Mouse (Mus musculus): ENCODE measurements around the gene Eef2kmt.
A peak's percentile ranks its signal among the peaks of the same experiment; 100 is the strongest.
"Not testable (repeated sequence)": the region's sequence is repeated elsewhere in the genome, so short reads cannot be mapped to it uniquely, and the experiment has no call there.

The Eef2kmt gene

GRCm38 (mm10) chr16:5255779-5256496 is at the start of gene Eef2kmt:
Gene Eef2kmt, minus strand, starts transcription at chr16:5255983.
- peak; percentile 100 for DNase-seq

- DNase-seq: no peak
Measured at GRCm38 (mm10) chr16:5295238-5295637, 39.5 kb upstream of the Eef2kmt start.

DNA sequence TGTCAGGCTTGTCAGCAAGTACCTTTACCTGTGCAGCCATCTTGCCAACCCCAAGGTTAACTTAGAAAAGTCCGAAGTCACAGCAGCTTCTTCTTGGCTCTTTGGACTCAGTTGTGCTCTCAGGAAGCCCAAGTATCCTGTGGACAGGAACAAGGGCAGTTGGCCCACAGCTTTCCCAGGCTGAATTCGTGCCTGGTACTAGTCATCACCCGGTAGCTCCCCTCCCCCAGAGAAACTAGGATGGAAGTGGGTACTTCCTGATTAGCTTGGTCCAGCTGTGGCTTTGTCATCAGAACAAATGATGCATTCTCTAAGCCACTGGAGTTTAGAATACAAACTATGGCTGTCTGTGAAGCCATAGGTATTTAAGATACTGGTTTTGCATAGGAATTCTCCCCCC is 29.6 kb upstream of the Eef2kmt start:
- DNase-seq: no peak

- no peak for DNase-seq
Measured at GRCm38 (mm10) chr16:5282686-5283085, 26.9 kb upstream of the Eef2kmt start.

DNA sequence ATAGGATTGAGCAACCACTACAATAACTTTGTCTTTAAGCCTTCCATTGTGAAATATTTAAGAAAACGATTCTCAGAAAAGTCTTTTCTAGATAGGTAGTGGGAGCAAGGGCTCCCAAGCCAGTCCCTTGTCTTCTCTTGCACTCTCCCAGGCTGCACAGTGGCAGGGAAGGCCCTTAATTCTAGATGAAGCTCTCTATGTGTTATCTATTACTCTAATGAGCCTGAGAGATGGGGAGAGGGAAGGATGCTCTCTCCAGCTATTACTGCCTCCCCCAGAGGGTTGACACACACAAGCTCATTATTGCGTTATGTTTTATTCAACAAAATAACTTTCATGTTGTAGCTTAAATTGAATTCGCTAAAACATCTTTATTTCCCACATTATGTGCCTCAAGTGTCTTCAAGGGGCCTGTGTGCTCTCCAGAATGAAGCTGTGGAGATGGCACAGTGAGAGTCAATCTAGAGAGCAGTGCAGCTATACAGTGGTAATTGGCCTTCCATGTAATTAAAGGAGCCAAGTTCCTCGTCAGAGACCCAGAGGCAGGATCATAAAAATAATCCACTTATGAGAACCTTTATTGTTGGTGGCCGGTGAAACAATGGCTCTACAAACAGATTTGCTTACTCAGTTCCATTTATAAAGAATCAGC is 23.9 kb upstream of the Eef2kmt start:
- DNase-seq: no peak

DNA sequence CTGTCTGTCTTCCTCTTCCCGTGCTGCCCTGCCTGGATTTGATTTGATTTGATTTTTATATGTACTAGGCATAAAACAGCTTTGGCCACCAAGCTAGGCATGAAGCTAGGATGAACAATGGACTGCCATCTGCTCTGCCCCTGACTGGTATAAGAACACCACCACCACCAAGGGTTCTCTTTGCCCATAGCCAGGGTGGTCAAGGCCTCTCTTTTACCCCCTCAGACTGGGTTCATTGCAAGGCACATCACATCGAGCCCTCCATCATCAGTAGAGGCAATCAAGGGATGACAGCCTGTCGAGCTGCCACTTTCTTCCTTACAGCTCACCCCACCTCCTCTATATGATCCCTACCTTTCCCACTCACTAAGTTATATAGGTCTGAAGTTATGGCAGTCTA is 16.6 kb upstream of the Eef2kmt start:
- no peak for DNase-seq

DNA sequence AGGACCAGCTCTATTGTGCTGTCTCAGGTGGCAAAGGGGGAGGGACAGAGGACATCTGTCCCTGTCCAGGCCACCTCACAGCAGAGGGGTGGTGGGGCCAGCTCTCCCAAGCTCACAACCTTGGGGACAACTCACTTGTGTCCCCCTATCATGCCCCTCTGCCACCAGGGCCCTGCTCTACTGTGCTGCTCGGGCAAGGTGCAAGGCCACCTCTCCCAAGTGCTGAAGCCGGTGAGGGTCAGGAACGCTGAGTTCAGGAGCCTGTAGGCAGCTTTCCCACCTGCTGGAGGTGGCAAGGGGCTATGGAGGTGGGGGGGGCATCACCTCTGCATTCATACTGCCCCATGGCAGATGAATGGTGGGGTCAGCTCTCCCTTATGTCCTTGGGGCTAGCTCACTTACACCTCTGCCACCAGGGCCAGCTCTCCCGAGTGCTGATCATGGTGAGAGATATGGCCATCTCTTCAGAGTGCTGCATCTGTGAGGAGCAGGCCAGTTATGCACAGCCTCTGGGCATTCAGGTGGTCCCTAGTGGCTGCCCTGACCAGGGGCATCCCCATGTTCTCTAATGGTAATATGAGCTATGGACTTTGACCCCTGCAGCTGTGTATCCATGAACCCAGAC is 15.7 kb upstream of the Eef2kmt start:
- DNase-seq: no peak

- DNase-seq: no peak
Measured at GRCm38 (mm10) chr16:5263926-5264325, 8.1 kb upstream of the Eef2kmt start.

GRCm38 (mm10) chr16:5263156-5263555 is 7.4 kb upstream of the Eef2kmt start:
- no peak for DNase-seq

- peak; percentile 10 for DNase-seq
Measured at GRCm38 (mm10) chr16:5255081-5255740, 572 bp downstream of the Eef2kmt start.

GRCm38 (mm10) chr16:5254346-5255025 is 1.3 kb downstream of the Eef2kmt start:
- peak; percentile 82 for DNase-seq

DNA sequence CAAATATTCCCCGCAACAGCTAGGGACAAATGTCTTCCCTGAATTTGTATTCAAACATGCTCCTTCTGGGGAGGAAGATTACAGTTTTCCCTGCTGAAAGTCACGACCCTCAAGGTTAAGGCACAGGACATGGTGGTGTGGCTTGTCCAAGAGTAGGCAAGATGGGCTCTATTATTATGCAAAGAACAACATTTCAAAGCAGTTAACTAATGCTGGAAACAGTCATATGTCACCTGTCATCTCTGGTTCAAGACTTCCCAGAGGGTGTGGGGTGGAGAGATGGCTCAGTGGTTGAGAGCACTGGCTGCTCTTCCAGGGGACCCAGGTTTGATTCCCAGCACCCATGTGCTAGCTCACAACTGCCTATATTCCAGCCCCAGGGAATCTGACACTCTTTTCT is 3.5 kb downstream of the Eef2kmt start:
- no peak for DNase-seq

DNA sequence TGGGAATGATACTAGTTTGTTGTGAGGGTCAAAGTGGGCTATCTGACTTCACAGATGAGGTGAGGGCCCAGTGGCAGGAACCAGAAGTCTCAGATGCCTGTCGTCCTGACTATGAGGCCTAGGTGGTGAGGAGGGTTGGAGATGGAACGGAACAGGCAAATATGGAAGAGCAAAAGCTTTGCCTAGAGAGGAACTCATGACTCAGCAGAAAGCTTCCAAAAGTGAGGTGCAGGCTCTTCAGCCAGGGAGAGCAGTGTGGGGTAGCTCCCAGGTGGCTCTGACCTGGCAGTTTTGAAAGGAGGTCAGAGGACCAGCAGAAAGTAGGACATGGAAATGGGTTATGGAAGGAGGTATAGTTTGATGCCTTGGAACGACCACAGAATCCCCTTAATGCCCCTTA is 4.9 kb downstream of the Eef2kmt start:
- no peak for DNase-seq

DNA sequence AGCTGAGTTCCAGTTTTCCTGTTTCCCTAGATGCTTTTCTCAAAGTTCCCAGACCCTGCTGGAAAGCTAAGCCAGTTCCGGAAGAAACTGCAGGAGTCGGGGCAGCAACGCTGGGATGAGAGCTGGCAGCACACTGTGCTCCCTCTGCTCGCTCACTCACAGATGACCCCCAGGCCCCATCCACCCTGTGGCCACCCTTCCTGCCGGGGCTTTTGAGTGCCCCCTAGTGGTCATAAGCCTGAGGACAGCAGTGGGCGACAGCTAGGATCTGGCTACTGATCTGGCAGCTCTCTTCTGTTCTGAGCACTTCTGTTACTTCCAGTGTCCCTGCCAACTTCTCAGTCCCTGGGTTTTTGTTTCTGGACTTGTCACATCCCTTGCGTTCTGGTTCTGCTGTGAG is 11.4 kb downstream of the Eef2kmt start:
- peak; percentile 78 for DNase-seq

DNA sequence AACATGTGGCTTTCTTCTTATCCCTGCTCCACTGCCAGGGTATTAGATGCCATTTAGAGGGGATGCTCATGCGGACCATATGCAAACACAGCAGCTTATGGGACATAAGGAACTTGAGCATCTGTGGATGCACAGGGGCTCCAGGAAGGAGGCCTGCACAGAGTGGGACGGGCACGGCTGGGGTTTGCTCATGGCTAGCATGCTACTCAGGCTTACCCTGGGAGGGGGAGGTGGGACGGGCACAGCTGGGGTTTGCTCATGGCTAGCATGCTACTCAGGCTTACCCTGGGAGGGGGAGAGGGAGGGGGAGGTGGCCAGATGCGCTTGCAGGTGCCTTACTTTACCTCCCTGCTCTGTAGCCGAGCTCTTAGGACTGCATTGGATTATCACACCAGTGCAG is 12.9 kb downstream of the Eef2kmt start:
- DNase-seq: no peak

- DNase-seq: no peak
Measured at GRCm38 (mm10) chr16:5242355-5242754, 13.4 kb downstream of the Eef2kmt start.

- DNase-seq: peak; percentile 97
Measured at GRCm38 (mm10) chr16:5233418-5234313, 22.1 kb downstream of the Eef2kmt start, which contains the start of gene Alg1. Gene Alg1, plus strand, starts transcription at chr16:5233621.

- no peak for DNase-seq
Measured at GRCm38 (mm10) chr16:5232982-5233381, 22.8 kb downstream of the Eef2kmt start.

DNA sequence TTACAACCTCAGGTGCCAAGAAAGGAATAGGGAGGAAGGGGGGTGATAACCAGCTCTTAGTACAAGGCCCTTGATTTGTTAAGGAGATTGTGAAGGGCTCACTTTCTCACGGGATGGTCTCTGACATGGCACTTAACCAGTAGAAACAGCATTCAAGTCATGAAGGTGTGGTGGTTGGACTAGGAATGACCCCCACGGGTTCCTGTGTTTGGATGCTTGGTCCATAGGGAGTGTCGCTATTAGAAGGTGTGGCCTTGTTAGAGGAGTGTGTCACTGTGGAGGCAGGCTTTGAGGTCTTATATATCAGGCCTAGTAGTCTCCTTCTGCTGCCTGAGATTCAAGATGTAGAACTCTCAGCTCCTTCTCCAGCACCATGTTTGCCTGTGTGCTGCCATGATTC is 27.7 kb downstream of the Eef2kmt start:
- not testable (repeated sequence) for DNase-seq

GRCm38 (mm10) chr16:5227501-5227900 is 28.3 kb downstream of the Eef2kmt start:
- DNase-seq: not testable (repeated sequence)

DNA sequence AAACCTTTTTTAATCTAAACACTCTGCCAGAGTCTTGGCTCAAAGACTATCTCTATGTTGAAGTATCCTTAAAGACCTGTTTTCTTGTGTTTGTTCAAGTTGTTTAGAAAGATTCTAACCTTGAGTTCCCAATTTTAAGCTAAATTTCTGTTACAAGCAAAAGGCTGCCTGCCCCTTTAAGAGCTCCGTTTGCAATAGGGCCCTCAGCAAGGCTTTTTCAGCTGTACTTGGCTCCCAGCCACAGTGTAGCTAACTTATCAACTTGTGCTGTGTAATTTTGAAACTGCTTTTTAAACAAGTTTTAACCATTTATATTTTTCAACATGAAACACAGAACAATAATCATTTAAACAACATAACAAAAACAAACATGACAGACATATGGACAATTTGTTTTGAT is 29.2 kb downstream of the Eef2kmt start:
- DNase-seq: peak; percentile 68

GRCm38 (mm10) chr16:5222140-5222539 is 33.6 kb downstream of the Eef2kmt start, which contains the start of gene AU021092:
Gene AU021092, minus strand, starts transcription at chr16:5222299.
- peak; percentile 74 for DNase-seq

Data from lung, postnatal 36 days (tissue).